Mouse (Mus musculus) neutrophil, adult 65 days (primary cell): ENCODE data around the gene Chkb. TPM values are rescaled to one million over a fixed set of nuclear protein-coding genes. Genes with fewer than 3 reads are reported as not detected.

ENCODE experiments used
- total RNA-seq: library from RNA; stranded (reverse); gene quantifications from 2 replicates; pipeline ENCODE4 v1.2.4, GENCODE M21; 2023

The Chkb gene
- total RNA-seq, result 154 and 204 TPM in 2 replicates

GRCm38 (mm10) chr15:89429352-89430221 is at the start of gene Chkb, which contains the start of the genes C730034F03Rik and Gm44502:
Gene Chkb, minus strand, starts transcription at chr15:89429908.
Gene C730034F03Rik, plus strand, starts transcription at chr15:89429589.
Gene Gm44502, minus strand, starts transcription at chr15:89429696.

GRCm38 (mm10) chr15:89477091-89477491 is 47.4 kb upstream of the Chkb start, which contains the start of gene Arsa:
Gene Arsa, minus strand, starts transcription at chr15:89477425.

GRCm38 (mm10) chr15:89453865-89454478 is 24.3 kb upstream of the Chkb start, which contains the start of gene Mapk8ip2:
Gene Mapk8ip2, plus strand, starts transcription at chr15:89453913.

GRCm38 (mm10) chr15:89425711-89426121 is 4.0 kb downstream of the Chkb start, which contains the start of gene Cpt1b:
Gene Cpt1b, minus strand, starts transcription at chr15:89425863.

GRCm38 (mm10) chr15:89410118-89410517 is 19.6 kb downstream of the Chkb start, which contains the start of gene Syce3:
Gene Syce3, minus strand, starts transcription at chr15:89410503.

GRCm38 (mm10) chr15:89384617-89385016 is 45.1 kb downstream of the Chkb start, which contains the start of gene Klhdc7b:
Gene Klhdc7b, plus strand, starts transcription at chr15:89384917.

GRCm38 (mm10) chr15:89378831-89379401 is 50.8 kb downstream of the Chkb start, which contains the start of gene Odf3b:
Gene Odf3b, minus strand, starts transcription at chr15:89379282.

GRCm38 (mm10) chr15:89376957-89377356 is 52.8 kb downstream of the Chkb start, which contains the start of gene Tymp:
Gene Tymp, minus strand, starts transcription at chr15:89377039.

Other genes with a start within 250 kb of the Chkb start
- gene Plxnb2, start 249.1 kb downstream of the Chkb start, total RNA-seq, result 47.8 and 51.8 TPM in 2 replicates
- gene Dennd6b, start 233.4 kb downstream of the Chkb start, total RNA-seq, result 1.6 and 2.4 TPM in 2 replicates
- 23.7 and 23.8 TPM in 2 replicates for gene Ppp6r2, start 218.4 kb downstream of the Chkb start, total RNA-seq
- gene Sbf1, start 114.6 kb downstream of the Chkb start, total RNA-seq, result 106 and 168 TPM in 2 replicates
- gene Adm2, start 107.2 kb downstream of the Chkb start, total RNA-seq, result not detected in 2 replicates
- gene Miox, start 95.5 kb downstream of the Chkb start, total RNA-seq, result not detected in 2 replicates
- gene Lmf2, start 74.2 kb downstream of the Chkb start, total RNA-seq, result 25.7 and 31.6 TPM in 2 replicates
- gene Ncaph2, start 74.2 kb downstream of the Chkb start, total RNA-seq, result 72.6 and 116 TPM in 2 replicates
- gene Sco2, start 56.1 kb downstream of the Chkb start, total RNA-seq, result 5.7 TPM in 2 replicates
- gene Tymp, start 52.9 kb downstream of the Chkb start, total RNA-seq, result 0.25 TPM in 1 of 2 replicates, not detected in the other
- gene Odf3b, start 50.6 kb downstream of the Chkb start, total RNA-seq, result not detected in 2 replicates
- gene Klhdc7b, start 45.0 kb downstream of the Chkb start, total RNA-seq, result not detected in 2 replicates
- gene Syce3, start 19.4 kb downstream of the Chkb start, total RNA-seq, result not detected in 2 replicates
- gene Cpt1b, start 4.0 kb downstream of the Chkb start, total RNA-seq, result 2.4 and 4.4 TPM in 2 replicates
- gene C730034F03Rik, start 319 bp downstream of the Chkb start, total RNA-seq, result 3.8 and 5.0 TPM in 2 replicates
- 0.51 and 1.1 TPM in 2 replicates for gene Gm44502, start 212 bp downstream of the Chkb start, total RNA-seq
- not detected in 2 replicates for gene Mapk8ip2, start 24.0 kb upstream of the Chkb start, total RNA-seq
- 10.9 and 11.9 TPM in 2 replicates for gene Arsa, start 47.5 kb upstream of the Chkb start, total RNA-seq
- gene Shank3, start 69.7 kb upstream of the Chkb start, total RNA-seq, result 0.23 and 0.69 TPM in 2 replicates
- not detected in 2 replicates for gene Acr, start 138.4 kb upstream of the Chkb start, total RNA-seq
- gene Rabl2, start 162.0 kb upstream of the Chkb start, total RNA-seq, result 1.2 and 1.3 TPM in 2 replicates